10 mouse cellular contexts compared by ENCODE assay signal in genomic region chr1:63213478-63214270, GRCm38 (mm10). TPM values are rescaled to one million over a fixed set of nuclear protein-coding genes. Genes with fewer than 3 reads are reported as not detected.
DNase-seq lines count a peak whose midpoint lies in the region; ATAC-seq and TF ChIP-seq lines count a peak whose summit lies in the region.
"Had no signal": no experiment of that assay in that cellular context is flagged by ENCODE, and none has a peak within 500 bp of the region (broad histone marks: within the 10 kb centered on the region; RNA-seq: fewer than 3 reads in every experiment).

No protein-coding gene starts in this region.

- H3K36me3 ChIP-seq in kidney, embryonic 14.5 days (ENCODE audit: control insufficient read depth, insufficient read depth, low read length) = no peaks in the 10 kb centered on the region
- no peaks in the 10 kb centered on the region for H3K36me3 ChIP-seq in kidney, adult 2 months (ENCODE audit: control insufficient read depth, insufficient read depth, low read length)
- H3K36me3 ChIP-seq in forebrain, postnatal 0 days (ENCODE audit: insufficient read depth) = no peaks in the 10 kb centered on the region
- H3K36me3 ChIP-seq in midbrain, embryonic 14.5 days (ENCODE audit: control insufficient read depth, insufficient read depth, low read length) = no peaks in the 10 kb centered on the region

- no peak for ATAC-seq in kidney, embryonic 14.5 days (ENCODE audit: low FRiP score, low TSS enrichment)
- peak; percentile 65 for ATAC-seq in forebrain, postnatal 0 days
- peak; percentile 34; the same call in 1 of the 2 replicates for ATAC-seq in midbrain, embryonic 14.5 days (ENCODE audit: low FRiP score, low TSS enrichment)

- TF ChIP-seq CTCF in kidney, adult 2 months (conservative IDR thresholded peaks at IDR 0.05; ENCODE audit: insufficient read depth, insufficient read length, low read depth, low read length) = no peak
- no peak for TF ChIP-seq CTCF in brain, embryonic 14.5 days (IDR thresholded peaks at IDR 0.05; ENCODE audit: borderline replicate concordance, extremely low read depth, insufficient read depth, insufficient read length)
- TF ChIP-seq CTCF in forebrain, postnatal 0 days (IDR thresholded peaks at IDR 0.05; ENCODE audit: low read depth) = no peak

- DNase-seq in kidney, adult 2 months = no peak
- DNase-seq in brain, embryonic 14.5 days (ENCODE audit: low read depth) = peak; percentile 67
- DNase-seq in forebrain, postnatal 0 days = peak; percentile 35
- DNase-seq in midbrain, embryonic 14.5 days = peak; percentile 66
- no peak for DNase-seq in cerebellum, adult 18-20 months
- no peak for DNase-seq in thymus, postnatal 0 days (ENCODE audit: low spot score)
- DNase-seq in urinary bladder, postnatal 10 days (ENCODE audit: low spot score) = no peak
- DNase-seq: kidney, adult 11 months had no signal

- TF ChIP-seq POLR2A in kidney, adult 2 months (IDR thresholded peaks at IDR 0.05; ENCODE audit: low read depth, low read length) = no peak
- no peak for TF ChIP-seq POLR2A in brain, embryonic 14.5 days (IDR thresholded peaks at IDR 0.05; ENCODE audit: borderline replicate concordance, extremely low read depth, insufficient read depth, insufficient read length, poor library complexity, severe bottlenecking)

- H3K27ac ChIP-seq in kidney, embryonic 14.5 days (ENCODE audit: low read depth, low read length) = no peak overlapping the region
- H3K27ac ChIP-seq in kidney, adult 2 months (ENCODE audit: insufficient read depth, low read depth, low read length) = no peak overlapping the region
- H3K27ac ChIP-seq in forebrain, postnatal 0 days (ENCODE audit: low read depth, low read length) = peak overlapping the region; percentile 59
- H3K27ac ChIP-seq in midbrain, embryonic 14.5 days (replicated peaks; ENCODE audit: low read depth, low read length) = peak overlapping the region; percentile 78

- no peak overlapping the region for H3K9ac ChIP-seq in kidney, embryonic 14.5 days (ENCODE audit: low read depth, low read length)
- H3K9ac ChIP-seq in forebrain, postnatal 0 days = peak overlapping the region; percentile 52
- H3K9ac ChIP-seq in midbrain, embryonic 14.5 days (replicated peaks; ENCODE audit: low read length) = peak overlapping the region; percentile 40; the same call in 1 of the 2 replicates

- H3K27me3 ChIP-seq in kidney, embryonic 14.5 days (ENCODE audit: control insufficient read depth, insufficient read depth, low read length) = no peaks in the 10 kb centered on the region
- no peaks in the 10 kb centered on the region for H3K27me3 ChIP-seq in kidney, adult 2 months (replicated peaks; ENCODE audit: control insufficient read depth, insufficient read depth, low read length)
- no peaks in the 10 kb centered on the region for H3K27me3 ChIP-seq in forebrain, postnatal 0 days (ENCODE audit: insufficient read depth, low read length)
- H3K27me3 ChIP-seq in midbrain, embryonic 14.5 days (ENCODE audit: control insufficient read depth, insufficient read depth, low read length) = no peaks in the 10 kb centered on the region

- H3K4me3 ChIP-seq in kidney, embryonic 14.5 days (ENCODE audit: low read length) = 0 out of 2 replicates have a peak overlapping the region, but pooled peaks have one; percentile 1
- H3K4me3 ChIP-seq in kidney, adult 2 months (ENCODE audit: insufficient read depth, low read depth, low read length) = no peak overlapping the region
- H3K4me3 ChIP-seq in forebrain, postnatal 0 days (ENCODE audit: low read depth, low read length) = peak overlapping the region; percentile 19
- peak overlapping the region; percentile 15; the same call in 1 of the 2 replicates for H3K4me3 ChIP-seq in midbrain, embryonic 14.5 days (replicated peaks; ENCODE audit: low read depth, low read length)

- H3K4me2 ChIP-seq in kidney, embryonic 14.5 days (replicated peaks; ENCODE audit: low read depth, low read length) = no peak overlapping the region; the same call in 1 of the 2 replicates
- peak overlapping the region; percentile 44 for H3K4me2 ChIP-seq in forebrain, postnatal 0 days (ENCODE audit: low read depth)
- peak overlapping the region; percentile 47 for H3K4me2 ChIP-seq in midbrain, embryonic 14.5 days (ENCODE audit: low read length)

- no peaks in the 10 kb centered on the region for H3K9me3 ChIP-seq in kidney, embryonic 14.5 days (ENCODE audit: control insufficient read depth, low read length)
- H3K9me3 ChIP-seq in forebrain, postnatal 0 days (ENCODE audit: low read length) = no peaks in the 10 kb centered on the region
- no peaks in the 10 kb centered on the region for H3K9me3 ChIP-seq in midbrain, embryonic 14.5 days (ENCODE audit: control insufficient read depth, low read length)

- 24% methylated on average over 22 of the region's 22 CpGs for WGBS in kidney, embryonic 14.5 days
- 43% methylated on average over 22 of the region's 22 CpGs for WGBS in kidney, adult 2 months
- WGBS in forebrain, postnatal 0 days = 14% methylated on average over 22 of the region's 22 CpGs
- 13% methylated on average over 22 of the region's 22 CpGs for WGBS in midbrain, embryonic 14.5 days

- no peaks in the 10 kb centered on the region for H3K4me1 ChIP-seq in kidney, embryonic 14.5 days (ENCODE audit: control insufficient read depth, insufficient read depth, low read length)
- H3K4me1 ChIP-seq in kidney, adult 2 months (ENCODE audit: control insufficient read depth, insufficient read depth, low read length) = no peaks in the 10 kb centered on the region
- H3K4me1 ChIP-seq in forebrain, postnatal 0 days (ENCODE audit: insufficient read depth) = peaks cover 9% of the 10 kb centered on the region
- H3K4me1 ChIP-seq in midbrain, embryonic 14.5 days (ENCODE audit: control insufficient read depth, insufficient read depth, low read length) = peaks cover 12% of the 10 kb centered on the region

RNA-seq across cellular contexts. Expression of gene Gpr1, which starts 0.7 kb away (rescaled TPM):
- polyA plus RNA-seq in kidney, embryonic 14.5 days (2014; fragmentation: Nextera tagmentation; extraction: Ambion mirVana) = 0.10 and 0.28 TPM in 2 replicates
- 0.05 and 0.06 TPM in 2 replicates for polyA plus RNA-seq in kidney, adult 2 months (2012; rRNA removed)
- 0.26 and 0.45 TPM in 2 replicates for polyA plus RNA-seq in brain, embryonic 14.5 days (2012; rRNA removed)
- 0.62 and 0.95 TPM in 2 replicates for total RNA-seq in forebrain, postnatal 0 days (2014; rRNA removed)
- 0.45 and 0.47 TPM in 2 replicates for polyA plus RNA-seq in forebrain, postnatal 0 days (2015; fragmentation: Nextera tagmentation; extraction: Ambion mirVana)
- 0.69 and 0.71 TPM in 2 replicates for polyA plus RNA-seq in midbrain, embryonic 14.5 days (2014; fragmentation: Nextera tagmentation; extraction: Ambion mirVana)
- 0.31 and 0.44 TPM in 2 replicates for polyA plus RNA-seq in thymus, postnatal 0 days (2015; fragmentation: Nextera tagmentation; extraction: Ambion mirVana)
- total RNA-seq: megakaryocyte progenitor cell, adult 5-6 weeks had no signal

RNA-seq across cellular contexts. Expression of gene Ndufs1, which starts 37.0 kb away (rescaled TPM):
- polyA plus RNA-seq in kidney, embryonic 14.5 days (2014; fragmentation: Nextera tagmentation; extraction: Ambion mirVana) = 113 and 147 TPM in 2 replicates
- 116 and 163 TPM in 2 replicates for polyA plus RNA-seq in kidney, adult 2 months (2012; rRNA removed)
- 87.9 and 93.3 TPM in 2 replicates for polyA plus RNA-seq in brain, embryonic 14.5 days (2012; rRNA removed)
- 122 and 147 TPM in 2 replicates for total RNA-seq in forebrain, postnatal 0 days (2014; rRNA removed)
- polyA plus RNA-seq in forebrain, postnatal 0 days (2015; fragmentation: Nextera tagmentation; extraction: Ambion mirVana) = 110 and 111 TPM in 2 replicates
- 116 and 136 TPM in 2 replicates for polyA plus RNA-seq in midbrain, embryonic 14.5 days (2014; fragmentation: Nextera tagmentation; extraction: Ambion mirVana)
- polyA plus RNA-seq in thymus, postnatal 0 days (2015; fragmentation: Nextera tagmentation; extraction: Ambion mirVana) = 102 and 108 TPM in 2 replicates

RNA-seq across cellular contexts. Expression of gene Eef1b2, which starts 37.0 kb away (rescaled TPM):
- polyA plus RNA-seq in kidney, embryonic 14.5 days (2014; fragmentation: Nextera tagmentation; extraction: Ambion mirVana) = 691 and 852 TPM in 2 replicates
- 215 and 216 TPM in 2 replicates for polyA plus RNA-seq in kidney, adult 2 months (2012; rRNA removed)
- polyA plus RNA-seq in brain, embryonic 14.5 days (2012; rRNA removed) = 438 and 493 TPM in 2 replicates
- 769 and 814 TPM in 2 replicates for total RNA-seq in forebrain, postnatal 0 days (2014; rRNA removed)
- polyA plus RNA-seq in forebrain, postnatal 0 days (2015; fragmentation: Nextera tagmentation; extraction: Ambion mirVana) = 477 and 542 TPM in 2 replicates
- polyA plus RNA-seq in midbrain, embryonic 14.5 days (2014; fragmentation: Nextera tagmentation; extraction: Ambion mirVana) = 485 and 564 TPM in 2 replicates
- polyA plus RNA-seq in thymus, postnatal 0 days (2015; fragmentation: Nextera tagmentation; extraction: Ambion mirVana) = 640 and 651 TPM in 2 replicates

RNA-seq across cellular contexts. Expression of gene Zdbf2, which starts 59.4 kb away (rescaled TPM):
- polyA plus RNA-seq in kidney, embryonic 14.5 days (2014; fragmentation: Nextera tagmentation; extraction: Ambion mirVana) = 8.1 and 8.6 TPM in 2 replicates
- polyA plus RNA-seq in kidney, adult 2 months (2012; rRNA removed) = 0.03 TPM in 2 replicates
- polyA plus RNA-seq in brain, embryonic 14.5 days (2012; rRNA removed) = 12.8 and 19.0 TPM in 2 replicates
- total RNA-seq in forebrain, postnatal 0 days (2014; rRNA removed) = 18.4 and 30.3 TPM in 2 replicates
- 7.4 and 23.9 TPM in 2 replicates for polyA plus RNA-seq in forebrain, postnatal 0 days (2015; fragmentation: Nextera tagmentation; extraction: Ambion mirVana)
- polyA plus RNA-seq in midbrain, embryonic 14.5 days (2014; fragmentation: Nextera tagmentation; extraction: Ambion mirVana) = 38.3 and 38.9 TPM in 2 replicates
- 0.32 and 0.34 TPM in 2 replicates for polyA plus RNA-seq in thymus, postnatal 0 days (2015; fragmentation: Nextera tagmentation; extraction: Ambion mirVana)
- total RNA-seq: megakaryocyte progenitor cell, adult 5-6 weeks had no signal

Comparison
In these comparisons a context has a peak if more than half of its experiments do, and no peak if none do; other contexts are left out.
1. H3K27ac ChIP-seq: peak in forebrain, postnatal 0 days (single experiment) and midbrain, embryonic 14.5 days (single experiment); none in kidney, embryonic 14.5 days (single experiment) and kidney, adult 2 months (single experiment).
2. DNase-seq: peak in brain, embryonic 14.5 days (single experiment), forebrain, postnatal 0 days (single experiment) and midbrain, embryonic 14.5 days (single experiment); none in kidney, adult 2 months (single experiment), cerebellum, adult 18-20 months (0 of 2), thymus, postnatal 0 days (single experiment) and urinary bladder, postnatal 10 days (single experiment).